Mouse (Mus musculus): ENCODE results near the gene Rps4x. TPM values are rescaled to one million over a fixed set of nuclear protein-coding genes. Genes with fewer than 3 reads are reported as not detected.
A peak's percentile ranks its signal among the peaks of the same experiment; 100 is the strongest.

Gene Rps4x
- polyA plus RNA-seq, 2 experiments, result 1,012 to 1,784 TPM

DNA sequence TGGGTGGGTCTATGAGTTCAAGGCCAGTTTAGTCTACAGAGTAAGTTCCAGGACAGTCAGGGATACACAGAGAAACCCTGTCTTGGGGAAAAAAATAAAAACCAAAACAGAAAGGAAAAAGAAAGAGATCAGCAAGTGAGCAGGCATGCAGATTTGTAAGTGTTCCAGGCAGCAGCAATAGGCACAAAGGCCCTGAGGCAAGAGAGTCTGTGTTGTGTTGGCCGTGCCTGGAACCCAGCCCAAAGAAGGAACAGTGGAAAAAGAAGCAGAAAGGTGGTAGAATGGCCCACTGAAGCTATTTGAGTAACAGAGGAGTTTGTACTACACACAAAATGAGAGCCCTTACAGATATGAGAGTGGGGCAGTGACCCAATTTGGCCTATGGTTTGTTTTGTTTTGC, 19.5 kb downstream of the Rps4x start:
- Histone ChIP-seq H3K27ac (replicated peaks; ENCODE audit: low read depth, low read length) (no peak overlapping the region), H3K9ac (ENCODE audit: low read depth, low read length, severe bottlenecking) (no peak overlapping the region), H3K9me3 (ENCODE audit: control insufficient read depth, low read length) (no peaks in the 10 kb centered on the region), H3K36me3 (ENCODE audit: control insufficient read depth, insufficient read depth, low read length) (no peaks in the 10 kb centered on the region), H3K4me3 (replicated peaks; ENCODE audit: low read length) (no peak overlapping the region), H3K4me2 (replicated peaks; ENCODE audit: low read depth, low read length, severe bottlenecking) (no peak overlapping the region), H3K27me3 (ENCODE audit: control insufficient read depth, insufficient read depth, low read length) (no peaks in the 10 kb centered on the region), H3K4me1 (ENCODE audit: control insufficient read depth, insufficient read depth, low read length) (no peaks in the 10 kb centered on the region)
- DNase-seq (ENCODE audit: low spot score), result no peak
- ATAC-seq (ENCODE audit: low FRiP score, low read depth), result no peak
- WGBS, result 67% methylated on average over 1 of the region's 1 CpGs
- no peak for TF ChIP-seq POLR2A (IDR thresholded peaks at IDR 0.05; ENCODE audit: borderline replicate concordance, extremely low read depth, insufficient read depth, insufficient read length)

DNA sequence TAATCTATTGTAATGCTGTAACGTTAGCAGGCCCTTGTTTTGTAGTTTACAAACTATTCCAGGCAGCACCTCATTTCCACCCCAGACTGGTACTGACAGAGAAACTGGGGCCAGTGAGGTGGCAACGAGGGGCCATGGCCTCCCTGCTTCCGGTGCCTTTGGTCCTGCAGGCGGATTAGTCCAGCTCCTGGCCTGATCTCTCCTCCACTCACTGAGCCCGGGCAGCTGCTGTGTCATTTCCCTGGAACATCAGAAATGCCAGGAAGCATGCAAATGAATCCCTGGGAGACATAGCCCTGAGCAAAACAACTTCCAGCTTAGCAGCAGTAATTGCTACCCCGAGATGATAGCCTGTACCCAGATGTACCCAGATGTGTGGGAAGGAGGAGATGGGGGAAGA, 22.2 kb downstream of the Rps4x start:
- H3K27me3 ChIP-seq (ENCODE audit: control insufficient read depth, insufficient read depth, low read length), result no peaks in the 10 kb centered on the region
- H3K9me3 ChIP-seq (ENCODE audit: control insufficient read depth, low read length), result no peaks in the 10 kb centered on the region
- no peak overlapping the region for H3K27ac ChIP-seq (replicated peaks; ENCODE audit: low read depth, low read length)
- H3K4me3 ChIP-seq (replicated peaks; ENCODE audit: low read length), result no peak overlapping the region
- H3K4me1 ChIP-seq (ENCODE audit: control insufficient read depth, insufficient read depth, low read length), result no peaks in the 10 kb centered on the region
- ATAC-seq (ENCODE audit: low FRiP score, low read depth), result no peak
- H3K9ac ChIP-seq (ENCODE audit: low read depth, low read length, severe bottlenecking), result no peak overlapping the region
- H3K36me3 ChIP-seq (ENCODE audit: control insufficient read depth, insufficient read depth, low read length), result no peaks in the 10 kb centered on the region
- 25% methylated on average over 6 of the region's 6 CpGs for WGBS
- no peak overlapping the region for H3K4me2 ChIP-seq (replicated peaks; ENCODE audit: low read depth, low read length, severe bottlenecking)
- no peak for TF ChIP-seq POLR2A (IDR thresholded peaks at IDR 0.05; ENCODE audit: borderline replicate concordance, extremely low read depth, insufficient read depth, insufficient read length)
- no peak for DNase-seq (ENCODE audit: low spot score)

DNA sequence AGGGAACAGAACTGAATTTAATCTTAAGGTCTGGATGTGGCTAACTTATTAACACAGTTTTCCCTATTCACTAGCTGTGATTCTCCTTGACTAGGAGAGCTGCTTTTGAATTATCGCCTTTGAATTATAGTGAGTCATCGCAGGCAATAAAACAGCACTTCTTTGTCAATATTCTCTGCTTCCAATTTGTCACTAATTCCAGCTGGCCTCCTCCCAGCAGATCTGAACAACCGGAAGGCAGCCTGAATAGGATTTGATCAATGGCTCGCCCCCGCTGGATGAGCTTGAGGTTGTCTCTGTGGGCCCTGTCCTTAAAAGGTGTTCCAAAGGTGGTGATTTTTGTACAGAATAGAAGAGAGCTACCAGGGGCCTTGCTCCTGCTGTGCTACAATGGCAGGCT, 22.7 kb downstream of the Rps4x start:
- Histone ChIP-seq H3K9me3 (ENCODE audit: control insufficient read depth, low read length) (no peaks in the 10 kb centered on the region), H3K4me2 (replicated peaks; ENCODE audit: low read depth, low read length, severe bottlenecking) (no peak overlapping the region), H3K27me3 (ENCODE audit: control insufficient read depth, insufficient read depth, low read length) (no peaks in the 10 kb centered on the region), H3K4me3 (replicated peaks; ENCODE audit: low read length) (no peak overlapping the region), H3K36me3 (ENCODE audit: control insufficient read depth, insufficient read depth, low read length) (no peaks in the 10 kb centered on the region), H3K9ac (ENCODE audit: low read depth, low read length, severe bottlenecking) (no peak overlapping the region), H3K4me1 (ENCODE audit: control insufficient read depth, insufficient read depth, low read length) (no peaks in the 10 kb centered on the region), H3K27ac (replicated peaks; ENCODE audit: low read depth, low read length) (no peak overlapping the region)
- no peak for TF ChIP-seq POLR2A (IDR thresholded peaks at IDR 0.05; ENCODE audit: borderline replicate concordance, extremely low read depth, insufficient read depth, insufficient read length)
- ATAC-seq (ENCODE audit: low FRiP score, low read depth), result no peak
- WGBS, result 42% methylated on average over 5 of the region's 5 CpGs
- no peak for DNase-seq (ENCODE audit: low spot score)

DNA sequence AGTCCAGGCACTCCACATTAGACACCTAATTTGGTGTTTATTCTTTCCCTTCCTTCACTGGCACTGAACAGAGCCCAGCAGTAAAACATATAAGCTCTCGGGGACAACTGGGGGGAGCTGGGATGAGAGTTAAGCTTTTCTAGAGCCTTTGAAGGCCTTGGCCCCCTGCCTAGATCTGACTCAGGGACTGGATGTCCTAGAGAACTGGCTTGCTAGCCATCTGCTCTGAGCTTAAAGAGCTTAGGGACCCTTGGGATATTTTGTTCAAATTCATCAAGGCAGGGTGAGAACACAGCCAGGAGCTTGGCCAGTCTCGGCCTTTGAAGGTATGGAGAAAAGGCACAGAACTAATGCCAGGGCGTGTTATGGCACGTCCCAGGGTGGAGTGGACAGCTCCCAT, 25.7 kb downstream of the Rps4x start:
- DNase-seq (ENCODE audit: low spot score) (peak; percentile 30), ATAC-seq (ENCODE audit: low FRiP score, low read depth) (no peak)
- TF ChIP-seq POLR2A (IDR thresholded peaks at IDR 0.05; ENCODE audit: borderline replicate concordance, extremely low read depth, insufficient read depth, insufficient read length), result no peak
- Histone ChIP-seq H3K4me3 (replicated peaks; ENCODE audit: low read length) (no peak overlapping the region), H3K4me1 (ENCODE audit: control insufficient read depth, insufficient read depth, low read length) (no peaks in the 10 kb centered on the region), H3K27ac (replicated peaks; ENCODE audit: low read depth, low read length) (no peak overlapping the region), H3K9ac (ENCODE audit: low read depth, low read length, severe bottlenecking) (no peak overlapping the region), H3K9me3 (ENCODE audit: control insufficient read depth, low read length) (no peaks in the 10 kb centered on the region), H3K36me3 (ENCODE audit: control insufficient read depth, insufficient read depth, low read length) (no peaks in the 10 kb centered on the region), H3K4me2 (replicated peaks; ENCODE audit: low read depth, low read length, severe bottlenecking) (no peak overlapping the region), H3K27me3 (ENCODE audit: control insufficient read depth, insufficient read depth, low read length) (no peaks in the 10 kb centered on the region)
- 66% methylated on average over 4 of the region's 4 CpGs for WGBS

DNA sequence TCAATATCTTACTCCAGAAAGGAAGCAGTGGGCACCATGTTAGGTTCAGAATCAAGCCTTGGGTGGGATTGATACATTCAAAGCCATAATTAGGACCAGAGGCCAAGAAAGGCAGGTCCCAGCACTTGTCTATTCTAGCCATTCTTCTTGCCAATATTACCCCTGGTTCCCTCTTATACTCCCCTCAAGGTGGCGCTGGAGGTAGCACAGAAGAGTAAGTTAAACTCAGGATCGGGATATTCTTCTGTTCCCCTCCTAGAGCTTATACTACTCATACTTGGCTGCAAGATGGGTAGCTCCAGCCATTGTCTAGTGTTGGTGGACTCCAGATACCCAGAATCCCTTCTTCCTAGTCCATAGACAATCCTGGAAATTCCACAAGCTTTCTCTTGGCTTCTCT, 26.1 kb downstream of the Rps4x start:
- no peak for TF ChIP-seq POLR2A (IDR thresholded peaks at IDR 0.05; ENCODE audit: borderline replicate concordance, extremely low read depth, insufficient read depth, insufficient read length)
- Histone ChIP-seq H3K9me3 (ENCODE audit: control insufficient read depth, low read length) (no peaks in the 10 kb centered on the region), H3K9ac (ENCODE audit: low read depth, low read length, severe bottlenecking) (no peak overlapping the region), H3K27me3 (ENCODE audit: control insufficient read depth, insufficient read depth, low read length) (no peaks in the 10 kb centered on the region), H3K4me1 (ENCODE audit: control insufficient read depth, insufficient read depth, low read length) (no peaks in the 10 kb centered on the region), H3K27ac (replicated peaks; ENCODE audit: low read depth, low read length) (no peak overlapping the region), H3K4me3 (replicated peaks; ENCODE audit: low read length) (no peak overlapping the region), H3K36me3 (ENCODE audit: control insufficient read depth, insufficient read depth, low read length) (no peaks in the 10 kb centered on the region), H3K4me2 (replicated peaks; ENCODE audit: low read depth, low read length, severe bottlenecking) (no peak overlapping the region)
- 42% methylated on average over 2 of the region's 2 CpGs for WGBS
- no peak for ATAC-seq (ENCODE audit: low FRiP score, low read depth)
- DNase-seq (ENCODE audit: low spot score), result no peak

DNA sequence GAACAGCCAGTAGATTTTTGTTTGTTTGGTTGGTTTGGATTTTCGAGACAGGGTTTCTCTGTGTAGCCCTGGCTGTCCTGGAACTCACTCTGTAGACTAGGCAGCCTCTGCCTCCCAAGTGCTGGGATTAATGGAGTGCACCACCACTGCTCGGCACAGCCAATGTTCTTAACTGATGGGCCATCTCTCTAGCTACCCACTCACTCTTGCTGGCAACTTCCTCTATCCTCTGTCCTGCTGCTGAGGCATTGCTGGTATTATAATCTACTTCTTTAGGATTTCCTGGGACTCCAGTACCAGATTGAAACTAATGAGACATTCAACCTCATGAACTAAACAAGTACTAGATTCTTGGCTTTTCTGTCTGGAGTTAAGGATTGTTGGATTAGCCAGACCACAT, 28.7 kb downstream of the Rps4x start:
- no peak overlapping the region for H3K4me2 ChIP-seq (replicated peaks; ENCODE audit: low read depth, low read length, severe bottlenecking)
- no peak overlapping the region for H3K4me3 ChIP-seq (replicated peaks; ENCODE audit: low read length)
- no peak for ATAC-seq (ENCODE audit: low FRiP score, low read depth)
- no peak overlapping the region for H3K27ac ChIP-seq (replicated peaks; ENCODE audit: low read depth, low read length)
- no peak overlapping the region for H3K9ac ChIP-seq (ENCODE audit: low read depth, low read length, severe bottlenecking)
- no peak for DNase-seq (ENCODE audit: low spot score)
- H3K36me3 ChIP-seq (ENCODE audit: control insufficient read depth, insufficient read depth, low read length), result no peaks in the 10 kb centered on the region
- no peaks in the 10 kb centered on the region for H3K27me3 ChIP-seq (ENCODE audit: control insufficient read depth, insufficient read depth, low read length)
- no peak for TF ChIP-seq POLR2A (IDR thresholded peaks at IDR 0.05; ENCODE audit: borderline replicate concordance, extremely low read depth, insufficient read depth, insufficient read length)
- WGBS, result 80% methylated on average over 2 of the region's 2 CpGs
- H3K9me3 ChIP-seq (ENCODE audit: control insufficient read depth, low read length), result no peaks in the 10 kb centered on the region
- H3K4me1 ChIP-seq (ENCODE audit: control insufficient read depth, insufficient read depth, low read length), result no peaks in the 10 kb centered on the region

Measured in limb, embryonic 14.5 days (tissue).